ENCODE assay signal across 8 mouse cellular contexts in genomic region chr12:35047320-35048225, GRCm38 (mm10). TPM values are rescaled to one million over a fixed set of nuclear protein-coding genes. Genes with fewer than 3 reads are reported as not detected.
DNase-seq lines count a peak whose midpoint lies in the region; ATAC-seq lines count a peak whose summit lies in the region.

No protein-coding gene starts in this region.

- DNase-seq in cerebellum, postnatal 14 days, result peak; percentile 77
- DNase-seq in frontal cortex, postnatal 14 days (ENCODE audit: low spot score in 2 of 2), result peak; percentile 24 to 50
- peak; percentile 63 for DNase-seq in hindbrain, embryonic 11.5 days (ENCODE audit: low spot score)
- peak; percentile 24 to 75 for DNase-seq in left cerebral cortex, postnatal 10 days (ENCODE audit: extremely low spot score in 1 of 2, low spot score in 2 of 2)
- DNase-seq in right cerebral cortex, postnatal 14 days, result peak; percentile 49
- peak; percentile 48 to 61 for DNase-seq in urinary bladder, postnatal 36 days (ENCODE audit: low spot score in 2 of 2)

- H3K9ac ChIP-seq in hindbrain, embryonic 11.5 days (ENCODE audit: low read depth, low read length), result peak overlapping the region; percentile 93

- peak overlapping the region; percentile 72 for H3K4me2 ChIP-seq in hindbrain, embryonic 11.5 days (replicated peaks; ENCODE audit: low read depth, low read length)

- H3K36me3 ChIP-seq in hindbrain, embryonic 11.5 days (ENCODE audit: control insufficient read depth, insufficient read depth, low read length), result no peaks in the 10 kb centered on the region

- no peaks in the 10 kb centered on the region for H3K27me3 ChIP-seq in hindbrain, embryonic 11.5 days (ENCODE audit: control insufficient read depth, insufficient read depth, low read length)

- under 1% methylated on average over 48 of the region's 65 CpGs for WGBS in hindbrain, embryonic 11.5 days

- intact Hi-C loops in left cerebral cortex, postnatal 10 days (cut with DNase I), result no loop called here

- H3K27ac ChIP-seq in hindbrain, embryonic 11.5 days (ENCODE audit: low read depth, low read length), result peak overlapping the region; percentile 91

- H3K4me1 ChIP-seq in hindbrain, embryonic 11.5 days (replicated peaks; ENCODE audit: control insufficient read depth, insufficient read depth, low read length), result no peaks in the 10 kb centered on the region; the same call in 1 of the 2 replicates

- peak overlapping the region; percentile 95 for H3K4me3 ChIP-seq in hindbrain, embryonic 11.5 days (ENCODE audit: low read depth, low read length)

- H3K9me3 ChIP-seq in hindbrain, embryonic 11.5 days (ENCODE audit: control insufficient read depth, low read length), result no peaks in the 10 kb centered on the region

- peak; percentile 27 for ATAC-seq in activated CD4-positive, CD25-positive, alpha-beta regulatory T cell, adult 4 months
- peak; percentile 79 for ATAC-seq in hindbrain, embryonic 11.5 days (ENCODE audit: low FRiP score)
- peak; percentile 55 for ATAC-seq in megakaryocyte progenitor cell, adult 5-6 weeks (replicated peaks; ENCODE audit: poor library complexity)

RNA-seq across cellular contexts. Expression of gene Snx13, which starts 0.6 kb away (rescaled TPM):
- polyA plus RNA-seq in activated CD4-positive, CD25-positive, alpha-beta regulatory T cell, adult 4 months (2017; shearing (Covaris generic)), result 10 to 100 TPM; 17.4 to 22.5 TPM
- 21.8 and 23.6 TPM in 2 replicates for polyA plus RNA-seq in hindbrain, embryonic 11.5 days (2014; fragmentation: Nextera tagmentation; extraction: Ambion mirVana)
- 10 to 100 TPM; 51.8 to 54.6 TPM for total RNA-seq in left cerebral cortex, postnatal 10 days (2021)
- total RNA-seq in megakaryocyte progenitor cell, adult 5-6 weeks (2015), result 16.9 and 20.6 TPM in 2 replicates
- 23.2 and 42.2 TPM in 2 replicates for total RNA-seq in megakaryocyte progenitor cell, adult 5-6 weeks (2017)

Comparison
In these comparisons a context has a peak if more than half of its experiments do, and no peak if none do; other contexts are left out.
1. Peak in every context shown above with its lines: DNase-seq, ATAC-seq, H3K4me3 ChIP-seq and H3K27ac ChIP-seq.
2. ATAC-seq: peak in every context shown above with its lines; median percentile 79 in hindbrain, embryonic 11.5 days; 55 in megakaryocyte progenitor cell, adult 5-6 weeks; 27 in activated CD4-positive, CD25-positive, alpha-beta regulatory T cell, adult 4 months.